In genomic region chr1:135217607-135218233, GRCm38 (mm10) we compare ENCODE assay signal across 18 mouse cellular contexts. TPM values are rescaled to one million over a fixed set of nuclear protein-coding genes. Genes with fewer than 3 reads are reported as not detected.
DNase-seq lines count a peak whose midpoint lies in the region; ATAC-seq and TF ChIP-seq lines count a peak whose summit lies in the region.
"Had no signal": no experiment of that assay in that cellular context is flagged by ENCODE, and none has a peak within 500 bp of the region (broad histone marks: within the 10 kb centered on the region; RNA-seq: fewer than 3 reads in every experiment).

No protein-coding gene starts in this region.

- DNase-seq in kidney, postnatal 0 days (ENCODE audit: low spot score): peak; percentile 15
- no peak for DNase-seq in kidney, adult 2 months
- peak; percentile 65 for DNase-seq in embryonic facial prominence, embryonic 14.5 days (ENCODE audit: low spot score)
- DNase-seq in testis, postnatal 10 days (ENCODE audit: low spot score): no peak
- DNase-seq in urinary bladder, postnatal 36 days (ENCODE audit: low spot score in 2 of 2): no peak
- DNase-seq in heart, embryonic 10.5 days (ENCODE audit: low spot score): no peak
- DNase-seq: adrenal gland, adult 2 months; cerebellum, adult 8-10 months; embryo, embryonic 11 days; gastrocnemius, postnatal 25 days; kidney, adult 11 months; right cerebral cortex, postnatal 14 days had no signal

- H3K36me3 ChIP-seq in kidney, postnatal 0 days (ENCODE audit: insufficient read depth, low read length): no peaks in the 10 kb centered on the region
- H3K36me3 ChIP-seq in kidney, adult 2 months (ENCODE audit: control insufficient read depth, insufficient read depth, low read length): no peaks in the 10 kb centered on the region
- H3K36me3 ChIP-seq in ES-Bruce4 (ENCODE audit: control insufficient read depth, insufficient read depth, low read length, poor library complexity, severe bottlenecking): no peaks in the 10 kb centered on the region
- no peaks in the 10 kb centered on the region for H3K36me3 ChIP-seq in embryonic facial prominence, embryonic 14.5 days (ENCODE audit: control insufficient read depth, insufficient read depth, low read length)
- no peaks in the 10 kb centered on the region for H3K36me3 ChIP-seq in myocyte (ENCODE audit: control insufficient read depth, insufficient read depth)
- H3K36me3 ChIP-seq in heart, embryonic 10.5 days: no peaks in the 10 kb centered on the region
- H3K36me3 ChIP-seq: heart, embryonic 12.5 days; liver, embryonic 15.5 days; midbrain, embryonic 12.5 days had no signal

- TF ChIP-seq CTCF in kidney, postnatal 0 days (IDR thresholded peaks at IDR 0.05; ENCODE audit: low read depth): no peak
- no peak for TF ChIP-seq CTCF in kidney, adult 2 months (conservative IDR thresholded peaks at IDR 0.05; ENCODE audit: insufficient read depth, insufficient read length, low read depth, low read length)
- no peak for TF ChIP-seq CTCF in ES-Bruce4 (IDR thresholded peaks at IDR 0.05; ENCODE audit: low read depth, low read length)

- H3ac ChIP-seq in myocyte (ENCODE audit: control insufficient read depth, insufficient read length): no peak overlapping the region

- no peak for ATAC-seq in kidney, postnatal 0 days (replicated peaks; ENCODE audit: low FRiP score, low read depth)
- ATAC-seq in embryonic facial prominence, embryonic 14.5 days (ENCODE audit: low read depth): peak; percentile 78

- H3K4me2 ChIP-seq in kidney, postnatal 0 days (ENCODE audit: low read length): no peak overlapping the region
- H3K4me2 ChIP-seq in embryonic facial prominence, embryonic 14.5 days (ENCODE audit: low read depth, low read length): no peak overlapping the region
- peak overlapping the region; percentile 56 for H3K4me2 ChIP-seq in myocyte (ENCODE audit: low read depth)
- H3K4me2 ChIP-seq: heart, embryonic 12.5 days; liver, embryonic 15.5 days; midbrain, embryonic 12.5 days had no signal

- no peak overlapping the region for H3K4me3 ChIP-seq in kidney, postnatal 0 days (replicated peaks; ENCODE audit: low read depth, low read length)
- no peak overlapping the region for H3K4me3 ChIP-seq in kidney, adult 2 months (ENCODE audit: insufficient read depth, low read depth, low read length)
- H3K4me3 ChIP-seq in ES-Bruce4 (ENCODE audit: low read depth, low read length): no peak overlapping the region
- no peak overlapping the region for H3K4me3 ChIP-seq in embryonic facial prominence, embryonic 14.5 days (ENCODE audit: low read depth, low read length)
- no peak overlapping the region for H3K4me3 ChIP-seq in myocyte
- no peak overlapping the region for H3K4me3 ChIP-seq in heart, embryonic 10.5 days
- H3K4me3 ChIP-seq: heart, embryonic 12.5 days; liver, embryonic 15.5 days; midbrain, embryonic 12.5 days had no signal

- no peaks in the 10 kb centered on the region for H3K79me2 ChIP-seq in myocyte (ENCODE audit: control insufficient read depth, insufficient read depth)

- no peaks in the 10 kb centered on the region for H3K4me1 ChIP-seq in kidney, postnatal 0 days (replicated peaks; ENCODE audit: insufficient read depth, low read length)
- no peaks in the 10 kb centered on the region for H3K4me1 ChIP-seq in kidney, adult 2 months (ENCODE audit: control insufficient read depth, insufficient read depth, low read length)
- peaks cover 3% of the 10 kb centered on the region for H3K4me1 ChIP-seq in ES-Bruce4 (ENCODE audit: control insufficient read depth, insufficient read depth, low read length)
- peaks cover 4% of the 10 kb centered on the region; the same call in 1 of the 2 replicates for H3K4me1 ChIP-seq in embryonic facial prominence, embryonic 14.5 days (ENCODE audit: control insufficient read depth, insufficient read depth, low read length)
- peaks cover 4% of the 10 kb centered on the region; the same call in 1 of the 2 replicates for H3K4me1 ChIP-seq in heart, embryonic 10.5 days
- H3K4me1 ChIP-seq: heart, embryonic 12.5 days; liver, embryonic 15.5 days; midbrain, embryonic 12.5 days had no signal

- TF ChIP-seq EP300 in ES-Bruce4 (IDR thresholded peaks at IDR 0.05; ENCODE audit: insufficient read depth, low read depth, low read length): peak; percentile 98

- H3K9me3 ChIP-seq in kidney, postnatal 0 days (replicated peaks; ENCODE audit: low read length): no peaks in the 10 kb centered on the region
- H3K9me3 ChIP-seq in ES-Bruce4 (replicated peaks; ENCODE audit: control insufficient read depth, insufficient read depth, low read length, poor library complexity, severe bottlenecking): no peaks in the 10 kb centered on the region
- H3K9me3 ChIP-seq in embryonic facial prominence, embryonic 14.5 days (ENCODE audit: control insufficient read depth, low read length): no peaks in the 10 kb centered on the region
- H3K9me3 ChIP-seq in heart, embryonic 10.5 days: no peaks in the 10 kb centered on the region
- H3K9me3 ChIP-seq: heart, embryonic 12.5 days; liver, embryonic 15.5 days; midbrain, embryonic 12.5 days had no signal

- WGBS in kidney, postnatal 0 days: 50% methylated on average over 13 of the region's 13 CpGs
- WGBS in kidney, adult 2 months: 75% methylated on average over 13 of the region's 13 CpGs
- 50% methylated on average over 13 of the region's 13 CpGs for WGBS in embryonic facial prominence, embryonic 14.5 days
- 62% methylated on average over 13 of the region's 13 CpGs for whole genome bisulfite sequencing in heart, embryonic 10.5 days

- H3K27ac ChIP-seq in kidney, postnatal 0 days: no peak overlapping the region
- no peak overlapping the region for H3K27ac ChIP-seq in kidney, adult 2 months (ENCODE audit: insufficient read depth, low read depth, low read length)
- peak overlapping the region; percentile 91 for H3K27ac ChIP-seq in ES-Bruce4 (ENCODE audit: insufficient read depth, low read length)
- no peak overlapping the region for H3K27ac ChIP-seq in embryonic facial prominence, embryonic 14.5 days (replicated peaks; ENCODE audit: low read depth, low read length)
- no peak overlapping the region for H3K27ac ChIP-seq in heart, embryonic 10.5 days
- H3K27ac ChIP-seq: liver, embryonic 15.5 days; midbrain, embryonic 12.5 days had no signal

- no peak overlapping the region for H3K9ac ChIP-seq in kidney, postnatal 0 days (ENCODE audit: low read depth, low read length)
- H3K9ac ChIP-seq in ES-Bruce4 (ENCODE audit: low read depth, poor library complexity, severe bottlenecking): 0 out of 2 replicates have a peak overlapping the region, but pooled peaks have one; percentile 10
- no peak overlapping the region for H3K9ac ChIP-seq in embryonic facial prominence, embryonic 14.5 days (ENCODE audit: low read depth, low read length)
- H3K9ac ChIP-seq: heart, embryonic 12.5 days; liver, embryonic 15.5 days; midbrain, embryonic 12.5 days had no signal

- no peaks in the 10 kb centered on the region for H3K27me3 ChIP-seq in kidney, postnatal 0 days (ENCODE audit: insufficient read depth, low read length)
- no peaks in the 10 kb centered on the region for H3K27me3 ChIP-seq in kidney, adult 2 months (replicated peaks; ENCODE audit: control insufficient read depth, insufficient read depth, low read length)
- H3K27me3 ChIP-seq in ES-Bruce4 (ENCODE audit: control insufficient read depth, insufficient read depth, low read length, poor library complexity, severe bottlenecking): no peaks in the 10 kb centered on the region
- H3K27me3 ChIP-seq in embryonic facial prominence, embryonic 14.5 days (replicated peaks; ENCODE audit: control insufficient read depth, insufficient read depth, low read length): no peaks in the 10 kb centered on the region
- no peaks in the 10 kb centered on the region for H3K27me3 ChIP-seq in myocyte (ENCODE audit: control insufficient read depth, insufficient read depth, insufficient read length)
- no peaks in the 10 kb centered on the region for H3K27me3 ChIP-seq in heart, embryonic 10.5 days (ENCODE audit: insufficient read depth, poor library complexity, severe bottlenecking)
- H3K27me3 ChIP-seq: liver, embryonic 15.5 days; midbrain, embryonic 12.5 days had no signal

- no peak for TF ChIP-seq POLR2A in kidney, adult 2 months (IDR thresholded peaks at IDR 0.05; ENCODE audit: low read depth, low read length)
- no peak for TF ChIP-seq POLR2A in ES-Bruce4 (IDR thresholded peaks at IDR 0.05; ENCODE audit: insufficient read depth, low read length)
- no peak for TF ChIP-seq POLR2A in myocyte (IDR thresholded peaks at IDR 0.05; ENCODE audit: insufficient read length, low read depth)

TF ChIP-seq in myocyte, 11 proteins besides CTCF, POLR2A, EP300 and RAD21:
- no peak for TF ChIP-seq CEBPB (IDR thresholded peaks at IDR 0.05; ENCODE audit: insufficient read depth, poor library complexity, severe bottlenecking)
- peak in 2 of 3 experiments; percentile 64 to 76 for TF ChIP-seq MYOG (IDR thresholded peaks at IDR 0.05; ENCODE audit: control insufficient read depth in 1 of 3, insufficient read depth in 1 of 3, insufficient read length in 2 of 3, low read depth in 2 of 3)
- no peak for TF ChIP-seq TCF3 (IDR thresholded peaks at IDR 0.05; ENCODE audit: insufficient read length, low read depth)
- TF ChIP-seq E2F4 (IDR thresholded peaks at IDR 0.05; ENCODE audit: insufficient read depth): no peak
- TF ChIP-seq MYOD1 (IDR thresholded peaks at IDR 0.05; ENCODE audit: control insufficient read depth in 1 of 3, insufficient read length in 2 of 3, low read depth in 2 of 3): peak in 2 of 3 experiments; percentile 13 to 53
- TF ChIP-seq REST (IDR thresholded peaks at IDR 0.05; ENCODE audit: insufficient read depth, insufficient read length): no peak

RNA-seq across cellular contexts. Expression of gene Elf3, which starts 40.6 kb away (rescaled TPM):
- 36.1 and 39.2 TPM in 2 replicates for polyA plus RNA-seq in kidney, postnatal 0 days (2015; fragmentation: Nextera tagmentation; extraction: Ambion mirVana)
- 23.1 and 25.0 TPM in 2 replicates for polyA plus RNA-seq in kidney, adult 2 months (2012; rRNA removed)
- polyA plus RNA-seq in ES-Bruce4 (2011; ENCODE audit: insufficient read depth, insufficient read length, low read depth, missing spikeins) (36.6 and 37.3 TPM in 2 replicates), myocyte (2012; fragmentation: generic; extraction: Trizol) (0.10 TPM)
- polyA plus RNA-seq in embryonic facial prominence, embryonic 14.5 days (2014; fragmentation: Nextera tagmentation; extraction: Ambion mirVana): 10.0 and 13.8 TPM in 2 replicates
- polyA plus RNA-seq in heart, embryonic 10.5 days (2016; fragmentation: Nextera tagmentation; extraction: Ambion mirVana): 1.2 and 2.8 TPM in 2 replicates
- polyA plus RNA-seq: C2C12 had no signal

RNA-seq across cellular contexts. Expression of gene Gpr37l1, which starts 50.2 kb away (rescaled TPM):
- not detected in 2 replicates for polyA plus RNA-seq in kidney, postnatal 0 days (2015; fragmentation: Nextera tagmentation; extraction: Ambion mirVana)
- 0.75 and 0.98 TPM in 2 replicates for polyA plus RNA-seq in kidney, adult 2 months (2012; rRNA removed)
- polyA plus RNA-seq in ES-Bruce4 (2011; ENCODE audit: insufficient read depth, insufficient read length, low read depth, missing spikeins): not detected in 2 replicates
- 0.34 and 0.47 TPM in 2 replicates for polyA plus RNA-seq in embryonic facial prominence, embryonic 14.5 days (2014; fragmentation: Nextera tagmentation; extraction: Ambion mirVana)
- 0.07 TPM for polyA plus RNA-seq in myocyte (2012; fragmentation: generic; extraction: Trizol)
- polyA plus RNA-seq in heart, embryonic 10.5 days (2016; fragmentation: Nextera tagmentation; extraction: Ambion mirVana): not detected in 2 replicates
- polyA plus RNA-seq: C2C12; heart, embryonic 12.5 days; liver, embryonic 15.5 days; midbrain, embryonic 12.5 days had no signal

Comparison
In these comparisons a context has a peak if more than half of its experiments do, and no peak if none do; other contexts are left out.
1. DNase-seq: peak in kidney, postnatal 0 days (single experiment) and embryonic facial prominence, embryonic 14.5 days (single experiment); none in kidney, adult 2 months (single experiment), testis, postnatal 10 days (single experiment), urinary bladder, postnatal 36 days (0 of 2) and heart, embryonic 10.5 days (single experiment).